Comparison of ENCODE assay signal across 22 mouse cellular contexts in the genomic region with DNA sequence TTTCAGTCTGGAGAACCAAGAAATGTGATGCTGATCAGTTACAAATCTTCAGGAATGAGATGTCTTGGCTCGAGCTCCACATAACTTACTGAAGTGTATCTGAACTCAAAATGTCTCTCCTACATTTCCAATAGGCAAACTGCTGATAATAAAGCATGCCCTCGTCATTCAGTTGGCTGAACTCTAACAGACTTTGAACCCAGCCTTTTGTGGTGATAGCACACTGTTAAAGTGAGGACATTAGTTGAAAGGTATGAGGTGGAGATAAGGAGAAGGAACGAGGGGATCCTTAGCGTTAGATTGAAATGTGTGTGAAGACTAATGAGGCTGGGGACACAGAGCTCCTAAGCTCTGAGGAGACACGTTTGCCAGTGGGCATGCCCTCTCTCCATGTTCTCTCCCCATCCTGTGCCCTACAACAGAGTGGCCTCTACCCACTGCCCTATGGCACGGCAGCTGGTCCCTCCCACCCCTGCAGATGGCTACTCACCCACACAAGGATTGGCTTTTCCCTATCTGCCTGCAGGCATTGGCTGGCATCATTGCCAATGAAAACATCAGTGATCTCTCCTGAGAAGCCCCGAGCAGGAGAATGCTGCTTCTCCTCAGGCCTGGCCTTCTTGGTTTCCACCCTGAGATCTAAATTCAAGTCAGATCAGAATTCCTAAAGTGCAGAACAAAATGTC.
DNase-seq lines count a peak whose midpoint lies in the region; ATAC-seq and TF ChIP-seq lines count a peak whose summit lies in the region.
"Had no signal": no experiment of that assay in that cellular context is flagged by ENCODE, and none has a peak within 500 bp of the region (broad histone marks: within the 10 kb centered on the region; RNA-seq: fewer than 3 reads in every experiment).

No protein-coding gene starts in this region.

- no peak overlapping the region for H3K4me3 ChIP-seq in forebrain, embryonic 15.5 days
- no peak overlapping the region for H3K4me3 ChIP-seq in forebrain, embryonic 12.5 days (replicated peaks)
- H3K4me3 ChIP-seq in CH12.LX (replicated peaks in 1 of 3; ENCODE audit: low read depth in 2 of 3, low read length in 2 of 3, poor library complexity in 1 of 3) = no peak overlapping the region
- H3K4me3 ChIP-seq: heart, embryonic 10.5 days; midbrain, embryonic 10.5 days; myocyte; neural tube, embryonic 13.5 days had no signal

- no peak for TF ChIP-seq EP300 in CH12.LX (IDR thresholded peaks at IDR 0.05; ENCODE audit: low read length)

- dilution Hi-C loops in CH12.LX (cut with MboI; ENCODE audit: extremely low pct_ligation_motif_present, extremely low pct_unique_long_range_greater_than_20kb, low sequenced_read_pairs) = no loop called here

- no peaks in the 10 kb centered on the region for H3K27me3 ChIP-seq in forebrain, embryonic 15.5 days
- no peaks in the 10 kb centered on the region for H3K27me3 ChIP-seq in forebrain, embryonic 12.5 days
- H3K27me3 ChIP-seq in CH12.LX (replicated peaks) = no peaks in the 10 kb centered on the region
- H3K27me3 ChIP-seq: neural tube, embryonic 13.5 days had no signal

- TF ChIP-seq RAD21 in CH12.LX (IDR thresholded peaks at IDR 0.05; ENCODE audit: low read depth, low read length) = no peak

- H3K4me1 ChIP-seq in forebrain, embryonic 15.5 days = 0 out of 2 replicates have a peak, but pooled peaks cover 2% of the 10 kb centered on the region
- H3K4me1 ChIP-seq in forebrain, embryonic 12.5 days = peaks cover 2% of the 10 kb centered on the region
- H3K4me1 ChIP-seq in CH12.LX (ENCODE audit: control insufficient read depth in 1 of 2, insufficient read depth in 2 of 2) = peaks cover 9 to 61% of the 10 kb centered on the region in 2 experiments

- peaks cover 22% of the 10 kb centered on the region for H3K79me2 ChIP-seq in CH12.LX (replicated peaks; ENCODE audit: control insufficient read depth, extremely low read depth, insufficient read depth, poor library complexity, severe bottlenecking)

- H3K4me2 ChIP-seq in forebrain, embryonic 15.5 days (replicated peaks) = no peak overlapping the region
- H3K4me2 ChIP-seq in forebrain, embryonic 12.5 days = no peak overlapping the region
- H3K4me2 ChIP-seq in CH12.LX (ENCODE audit: insufficient read depth, low read depth, poor library complexity, severe bottlenecking) = no peak overlapping the region
- H3K4me2 ChIP-seq: liver, embryonic 11.5 days; neural tube, embryonic 13.5 days had no signal

- H3K27ac ChIP-seq in forebrain, embryonic 15.5 days (replicated peaks) = 0 out of 2 replicates have a peak overlapping the region, but pooled peaks have one; percentile 19
- H3K27ac ChIP-seq in forebrain, embryonic 12.5 days = no peak overlapping the region
- H3K27ac ChIP-seq in CH12.LX (ENCODE audit: insufficient read depth, low read depth) = 0 out of 2 replicates have a peak overlapping the region, but pooled peaks have one; percentile 5
- H3K27ac ChIP-seq: heart, embryonic 10.5 days; kidney, postnatal 0 days; midbrain, embryonic 10.5 days; neural tube, embryonic 13.5 days had no signal

- no peak overlapping the region for H3K9ac ChIP-seq in forebrain, embryonic 15.5 days (replicated peaks)
- H3K9ac ChIP-seq in forebrain, embryonic 12.5 days = no peak overlapping the region
- H3K9ac ChIP-seq in CH12.LX (ENCODE audit: insufficient read depth, low read depth) = no peak overlapping the region
- H3K9ac ChIP-seq: neural tube, embryonic 13.5 days had no signal

- no peak for ATAC-seq in forebrain, embryonic 15.5 days (replicated peaks)
- no peak for ATAC-seq in forebrain, embryonic 12.5 days (ENCODE audit: low FRiP score)
- ATAC-seq: hindbrain, embryonic 16.5 days; midbrain, embryonic 16.5 days had no signal

- H3K36me3 ChIP-seq in forebrain, embryonic 15.5 days = peaks cover 11% of the 10 kb centered on the region; the same call in 1 of the 2 replicates
- peaks cover 34% of the 10 kb centered on the region for H3K36me3 ChIP-seq in forebrain, embryonic 12.5 days (replicated peaks)
- H3K36me3 ChIP-seq in CH12.LX (replicated peaks in 1 of 2; ENCODE audit: control insufficient read depth in 1 of 2, insufficient read depth in 1 of 2, low read length in 1 of 2) = peaks cover 63 to 95% of the 10 kb centered on the region in 2 experiments

- no peak for TF ChIP-seq CTCF in CH12.LX (conservative IDR thresholded peaks at IDR 0.05 in 1 of 2, IDR thresholded peaks at IDR 0.05 in 1 of 2; ENCODE audit: low read depth in 2 of 2, low read length in 2 of 2)

- DNase-seq in CH12.LX (ENCODE audit: extremely low read depth) (no peak), adipocyte (ENCODE audit: low spot score) (peak; percentile 31)
- peak; percentile 80 for DNase-seq in layer of hippocampus, adult 9-11 months
- no peak for DNase-seq in kidney, postnatal 10 days
- no peak for DNase-seq in adrenal gland, adult 8-10 months
- DNase-seq: adrenal gland, postnatal 25 days; cerebellum, adult 11 months; kidney, adult 2 months; lung, adult 18-20 months; lung, postnatal 10 days; retina, postnatal 1 day; thymus, postnatal 14 days had no signal

- no peak for TF ChIP-seq POLR2A in CH12.LX (IDR thresholded peaks at IDR 0.05; ENCODE audit: low read depth, low read length)

- WGBS in forebrain, embryonic 15.5 days = 87% methylated on average over 7 of the region's 7 CpGs
- WGBS in forebrain, embryonic 12.5 days = 86% methylated on average over 7 of the region's 7 CpGs

- in situ Hi-C loops in CH12.LX (cut with MboI; ENCODE audit: low pct_ligation_motif_present, low pct_unique_long_range_greater_than_20kb, low sequenced_read_pairs) = no loop called here

- H3K9me3 ChIP-seq in forebrain, embryonic 15.5 days = no peaks in the 10 kb centered on the region
- H3K9me3 ChIP-seq in forebrain, embryonic 12.5 days = no peaks in the 10 kb centered on the region
- H3K9me3 ChIP-seq in CH12.LX (replicated peaks; ENCODE audit: low read length) = no peaks in the 10 kb centered on the region
- H3K9me3 ChIP-seq: heart, embryonic 10.5 days; midbrain, embryonic 10.5 days; neural tube, embryonic 13.5 days had no signal

TF ChIP-seq in CH12.LX, 34 proteins besides CTCF, POLR2A, EP300 and RAD21:
- TF ChIP-seq GABPA (IDR thresholded peaks at IDR 0.05; ENCODE audit: insufficient replicate concordance, low read depth, low read length) (no peak), SMC3 (IDR thresholded peaks at IDR 0.05; ENCODE audit: low read depth, low read length) (no peak), MAZ (IDR thresholded peaks at IDR 0.05; ENCODE audit: low read depth, low read length) (no peak), JUN (IDR thresholded peaks at IDR 0.05; ENCODE audit: insufficient read depth, low read depth, low read length) (no peak), USF2 (conservative IDR thresholded peaks at IDR 0.05; ENCODE audit: low read depth, low read length) (no peak), ELF1 (IDR thresholded peaks at IDR 0.05; ENCODE audit: low read depth, low read length) (no peak), KAT2A (IDR thresholded peaks at IDR 0.05; ENCODE audit: insufficient replicate concordance, low read length) (no peak), RCOR1 (conservative IDR thresholded peaks at IDR 0.05; ENCODE audit: low read depth, low read length) (no peak), TCF12 (IDR thresholded peaks at IDR 0.05; ENCODE audit: low read depth, low read length) (no peak), ZKSCAN1 (IDR thresholded peaks at IDR 0.05; ENCODE audit: borderline replicate concordance, low read depth, low read length) (no peak), MAFK (IDR thresholded peaks at IDR 0.05; ENCODE audit: insufficient replicate concordance, low read length) (no peak), E2F4 (IDR thresholded peaks at IDR 0.05; ENCODE audit: insufficient replicate concordance, low read depth, low read length) (no peak)

Comparison
In these comparisons a context has a peak if more than half of its experiments do, and no peak if none do; other contexts are left out.
1. DNase-seq: peak in adipocyte (single experiment) and layer of hippocampus, adult 9-11 months (single experiment); none in CH12.LX (single experiment), kidney, postnatal 10 days (single experiment) and adrenal gland, adult 8-10 months (single experiment).